Mouse (Mus musculus): ENCODE data around the gene Wnk2. TPM values are rescaled to one million over a fixed set of nuclear protein-coding genes. Genes with fewer than 3 reads are reported as not detected.
A peak's percentile ranks its signal among the peaks of the same experiment; 100 is the strongest.

Wnk2 gene
- polyA plus RNA-seq, 1 experiment from 2014 or later: 19.0 TPM

DNA sequence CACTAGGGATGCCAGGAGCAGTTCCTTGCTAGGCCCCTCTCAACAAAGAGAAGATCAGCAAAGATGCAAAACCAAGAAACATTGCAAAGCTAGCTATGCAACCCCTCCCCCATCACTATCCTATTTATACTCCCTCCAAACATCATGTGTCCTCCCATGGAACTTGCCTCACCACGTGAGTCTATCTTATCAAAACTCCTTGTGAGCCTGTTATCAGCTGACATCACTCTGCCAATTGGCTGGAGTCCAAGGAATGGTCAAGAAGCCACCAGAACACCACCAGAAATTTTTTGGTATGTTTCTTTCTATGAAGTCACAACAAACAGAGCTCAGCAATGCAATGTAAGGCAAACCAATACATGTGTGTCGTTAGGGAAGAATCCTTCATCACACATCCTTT is 116.8 kb downstream of the Wnk2 start:
- H3K9me3 ChIP-seq (replicated peaks): no peaks in the 10 kb centered on the region
- WGBS: 85% methylated on average over 2 of the region's 2 CpGs
- H3K4me3 ChIP-seq (replicated peaks): no peak overlapping the region
- no peak overlapping the region for H3K4me2 ChIP-seq
- H3K27me3 ChIP-seq (replicated peaks): no peaks in the 10 kb centered on the region
- H3K27ac ChIP-seq (replicated peaks): no peak overlapping the region
- H3K4me1 ChIP-seq: no peaks in the 10 kb centered on the region
- H3K36me3 ChIP-seq: peaks cover 10% of the 10 kb centered on the region
- ATAC-seq (ENCODE audit: low FRiP score): no peak
- H3K9ac ChIP-seq (replicated peaks): no peak overlapping the region

DNA sequence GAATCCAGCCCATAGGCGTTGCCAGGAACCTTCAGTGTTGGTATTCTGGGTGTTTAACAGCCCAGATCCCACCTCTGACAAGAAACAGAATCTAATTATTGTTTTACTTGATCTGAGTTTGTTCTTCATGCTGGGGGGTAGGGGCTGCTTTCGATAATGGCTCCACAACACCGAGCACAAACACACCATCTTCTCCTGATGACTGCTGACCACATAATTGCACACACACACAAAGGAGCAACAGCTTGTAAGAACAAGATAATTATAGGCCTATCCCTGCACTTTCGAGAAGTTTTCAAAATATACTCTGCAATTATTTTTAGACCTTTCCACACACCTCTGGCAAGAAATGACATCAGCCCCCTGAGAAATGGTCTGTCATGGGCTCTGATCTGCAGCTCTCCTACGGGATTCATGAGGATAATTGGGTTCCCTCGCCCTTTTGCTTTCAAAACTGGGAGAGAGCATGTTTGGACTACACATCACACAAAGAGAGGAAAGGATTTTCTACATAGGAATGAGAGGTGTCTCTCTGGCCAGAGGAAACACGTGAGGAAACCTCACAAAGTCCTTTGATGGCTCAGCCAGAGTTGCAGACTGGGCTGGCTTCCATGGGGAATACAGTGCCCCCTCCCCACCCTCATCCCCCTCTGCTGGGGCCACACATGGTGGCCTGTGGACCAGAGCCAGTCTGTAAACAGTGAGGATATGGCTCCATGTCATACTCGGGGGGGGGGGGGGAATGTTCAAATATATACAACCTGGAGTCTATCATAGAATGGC is 118.9 kb downstream of the Wnk2 start:
- no peaks in the 10 kb centered on the region for H3K27me3 ChIP-seq (replicated peaks)
- H3K36me3 ChIP-seq: no peaks in the 10 kb centered on the region
- no peak overlapping the region for H3K9ac ChIP-seq (replicated peaks)
- ATAC-seq (ENCODE audit: low FRiP score): no peak
- no peaks in the 10 kb centered on the region for H3K9me3 ChIP-seq (replicated peaks)
- 68% methylated on average over 8 of the region's 8 CpGs for WGBS
- H3K4me3 ChIP-seq (replicated peaks): no peak overlapping the region
- H3K4me2 ChIP-seq: no peak overlapping the region
- H3K27ac ChIP-seq (replicated peaks): no peak overlapping the region
- H3K4me1 ChIP-seq: 0 out of 2 replicates have a peak, but pooled peaks cover 4% of the 10 kb centered on the region

DNA sequence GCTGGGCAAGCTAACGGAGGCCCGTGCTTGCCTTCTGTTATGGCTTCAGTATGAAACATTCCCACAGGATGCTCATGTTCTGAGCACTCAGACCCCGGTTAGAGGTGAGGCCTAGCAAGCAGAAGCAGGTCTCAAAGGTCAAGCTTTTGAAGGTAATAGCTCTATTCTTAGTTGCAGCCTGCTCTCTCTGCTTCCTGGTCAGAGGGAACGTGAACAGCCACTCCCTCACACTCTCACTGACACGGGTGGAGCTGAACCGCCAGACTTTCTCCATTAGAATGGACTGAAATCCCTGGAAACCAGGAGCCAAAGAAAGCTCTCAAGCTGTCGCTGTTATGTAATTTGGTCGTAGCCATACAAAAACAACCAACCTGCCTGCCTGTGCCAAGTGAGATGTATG is 120.8 kb downstream of the Wnk2 start:
- Histone ChIP-seq H3K27me3 (replicated peaks) (no peaks in the 10 kb centered on the region), H3K9me3 (replicated peaks) (no peaks in the 10 kb centered on the region), H3K9ac (replicated peaks) (no peak overlapping the region), H3K4me3 (replicated peaks) (no peak overlapping the region), H3K4me2 (no peak overlapping the region), H3K27ac (replicated peaks) (no peak overlapping the region), H3K36me3 (no peaks in the 10 kb centered on the region), H3K4me1 (0 out of 2 replicates have a peak, but pooled peaks cover 4% of the 10 kb centered on the region)
- 85% methylated on average over 8 of the region's 8 CpGs for WGBS
- ATAC-seq (ENCODE audit: low FRiP score): no peak

DNA sequence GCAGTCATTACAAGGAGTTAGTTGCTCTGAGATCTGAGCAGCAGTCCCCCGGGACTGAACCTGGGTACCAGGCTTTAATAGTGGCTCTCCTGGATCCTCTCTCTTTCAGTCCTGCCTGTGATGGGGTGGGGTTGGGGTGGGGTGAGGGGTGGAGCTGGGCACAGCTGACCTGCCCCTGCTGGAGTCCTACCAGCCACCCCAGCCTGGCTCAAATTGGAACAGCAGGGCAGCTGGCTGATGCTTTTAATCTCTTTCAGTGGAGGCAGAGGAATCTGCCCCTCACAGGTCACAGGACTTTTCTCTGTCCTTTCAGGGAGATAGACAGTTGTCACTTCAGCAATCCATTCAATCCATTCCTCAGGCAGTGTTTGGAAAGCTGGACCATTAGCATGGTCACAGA is 122.3 kb downstream of the Wnk2 start:
- Histone ChIP-seq H3K4me3 (replicated peaks) (no peak overlapping the region), H3K9ac (replicated peaks) (no peak overlapping the region), H3K36me3 (no peaks in the 10 kb centered on the region), H3K27me3 (replicated peaks) (no peaks in the 10 kb centered on the region), H3K27ac (replicated peaks) (no peak overlapping the region), H3K4me1 (0 out of 2 replicates have a peak, but pooled peaks cover 4% of the 10 kb centered on the region), H3K4me2 (no peak overlapping the region), H3K9me3 (replicated peaks) (no peaks in the 10 kb centered on the region)
- whole genome bisulfite sequencing: 15% methylated on average over 1 of the region's 1 CpGs
- ATAC-seq (ENCODE audit: low FRiP score): no peak

DNA sequence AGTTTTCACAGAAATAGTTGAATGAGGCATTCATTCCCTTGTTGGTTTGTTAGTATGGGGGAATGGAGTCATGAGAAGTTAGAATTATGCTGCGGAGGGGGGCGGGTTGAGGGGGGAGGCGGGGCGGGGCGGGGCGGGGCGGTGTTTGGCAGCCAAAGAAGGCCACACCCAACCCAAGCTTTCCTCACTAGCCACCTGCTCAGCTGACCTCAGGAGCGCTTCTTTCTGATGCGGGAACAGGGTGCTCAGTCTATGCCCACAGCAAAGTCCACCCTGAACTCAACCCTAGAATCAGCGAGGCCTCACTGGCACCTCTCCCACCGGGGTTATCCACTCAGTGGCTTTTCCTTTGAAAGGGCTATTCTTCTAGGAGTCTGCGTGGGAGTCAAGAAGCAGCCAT is 123.1 kb downstream of the Wnk2 start:
- 13% methylated on average over 12 of the region's 12 CpGs for WGBS
- ATAC-seq (ENCODE audit: low FRiP score): no peak
- no peaks in the 10 kb centered on the region for H3K27me3 ChIP-seq (replicated peaks)
- H3K27ac ChIP-seq (replicated peaks): no peak overlapping the region
- no peak overlapping the region for H3K4me2 ChIP-seq
- H3K36me3 ChIP-seq: no peaks in the 10 kb centered on the region
- H3K4me3 ChIP-seq (replicated peaks): no peak overlapping the region
- H3K9me3 ChIP-seq (replicated peaks): no peaks in the 10 kb centered on the region
- H3K9ac ChIP-seq (replicated peaks): no peak overlapping the region
- 0 out of 2 replicates have a peak, but pooled peaks cover 4% of the 10 kb centered on the region for H3K4me1 ChIP-seq

DNA sequence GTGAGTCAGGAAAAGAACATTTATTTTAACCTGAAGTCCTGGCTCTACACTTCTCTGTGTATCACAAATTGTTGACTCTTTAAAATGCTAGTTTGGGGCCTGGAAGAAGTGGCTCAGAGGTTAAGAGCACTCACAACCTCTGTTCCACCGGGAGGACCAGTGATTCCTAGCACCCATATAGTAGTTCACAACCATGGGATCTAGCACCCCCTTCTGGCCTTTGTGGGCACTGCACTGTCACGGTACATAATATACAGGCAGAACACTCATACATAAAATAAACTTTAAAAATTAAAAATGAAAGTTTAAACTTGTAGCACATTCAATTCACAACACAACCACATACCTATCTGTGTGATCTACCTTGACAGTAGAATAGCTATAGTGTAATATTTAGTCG is 126.1 kb downstream of the Wnk2 start:
- WGBS: 59% methylated on average over 3 of the region's 3 CpGs
- H3K36me3 ChIP-seq: no peaks in the 10 kb centered on the region

DNA sequence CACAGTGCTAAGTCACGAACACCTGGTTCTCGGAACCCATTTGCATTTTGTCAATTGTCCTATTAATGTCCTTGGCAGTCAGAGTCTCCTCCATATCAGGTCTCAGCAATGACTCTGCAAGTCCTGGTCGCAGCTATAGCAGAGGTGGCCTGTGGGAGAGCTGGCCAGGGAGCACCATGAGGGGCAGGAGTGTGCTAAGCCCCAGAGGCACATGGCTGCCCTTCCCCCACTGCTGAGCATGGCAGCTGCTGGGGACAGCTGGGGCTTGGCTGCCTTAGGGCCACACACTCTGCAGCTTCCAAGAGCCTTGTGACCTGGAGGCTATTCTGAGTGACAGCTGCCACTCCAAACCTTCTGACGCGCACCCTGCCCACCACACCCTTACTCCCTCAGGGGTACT is 127.7 kb downstream of the Wnk2 start:
- H3K9ac ChIP-seq (replicated peaks): no peak overlapping the region
- H3K27me3 ChIP-seq (replicated peaks): no peaks in the 10 kb centered on the region
- no peak overlapping the region for H3K4me2 ChIP-seq
- no peaks in the 10 kb centered on the region for H3K9me3 ChIP-seq (replicated peaks)
- H3K36me3 ChIP-seq: no peaks in the 10 kb centered on the region
- H3K27ac ChIP-seq (replicated peaks): no peak overlapping the region
- peaks cover 18% of the 10 kb centered on the region for H3K4me1 ChIP-seq
- WGBS: 48% methylated on average over 5 of the region's 5 CpGs
- no peak overlapping the region for H3K4me3 ChIP-seq (replicated peaks)
- no peak for ATAC-seq (ENCODE audit: low FRiP score)

More for the DNA sequence above, 126.1 kb downstream of the Wnk2 start:
- H3K27ac ChIP-seq (replicated peaks): no peak overlapping the region
- no peak overlapping the region for H3K4me2 ChIP-seq
- no peak for ATAC-seq (ENCODE audit: low FRiP score)
- H3K9ac ChIP-seq (replicated peaks): no peak overlapping the region
- H3K4me1 ChIP-seq: 0 out of 2 replicates have a peak, but pooled peaks cover 4% of the 10 kb centered on the region
- no peaks in the 10 kb centered on the region for H3K9me3 ChIP-seq (replicated peaks)
- H3K27me3 ChIP-seq (replicated peaks): no peaks in the 10 kb centered on the region
- H3K4me3 ChIP-seq (replicated peaks): no peak overlapping the region

DNA sequence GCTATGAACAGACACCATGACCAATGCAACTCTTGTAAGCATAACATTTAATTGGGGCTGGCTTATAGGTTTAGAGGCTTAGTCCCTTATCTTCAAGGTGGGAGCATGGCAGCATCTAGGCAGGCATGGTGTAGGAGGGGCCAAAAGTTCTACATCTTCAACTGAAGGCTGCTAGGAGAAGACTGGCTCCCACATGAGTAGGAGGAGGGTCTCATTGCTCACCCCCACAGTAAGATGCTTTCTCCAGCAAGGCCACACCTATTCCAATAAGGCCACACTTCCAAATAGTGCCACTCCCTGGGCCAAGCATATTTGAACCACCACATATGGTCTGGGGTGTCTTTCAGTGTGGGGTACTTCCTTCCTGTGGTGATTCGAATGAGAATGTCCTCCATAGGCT is 130.4 kb downstream of the Wnk2 start:
- Histone ChIP-seq H3K9ac (replicated peaks) (no peak overlapping the region), H3K4me2 (no peak overlapping the region), H3K4me1 (peaks cover 19% of the 10 kb centered on the region), H3K27ac (replicated peaks) (no peak overlapping the region), H3K4me3 (replicated peaks) (no peak overlapping the region), H3K9me3 (replicated peaks) (no peaks in the 10 kb centered on the region), H3K27me3 (replicated peaks) (0 out of 2 replicates have a peak, but pooled peaks cover 3% of the 10 kb centered on the region), H3K36me3 (no peaks in the 10 kb centered on the region)
- WGBS: 97% methylated on average over 1 of the region's 1 CpGs
- ATAC-seq (ENCODE audit: low FRiP score): no peak

DNA sequence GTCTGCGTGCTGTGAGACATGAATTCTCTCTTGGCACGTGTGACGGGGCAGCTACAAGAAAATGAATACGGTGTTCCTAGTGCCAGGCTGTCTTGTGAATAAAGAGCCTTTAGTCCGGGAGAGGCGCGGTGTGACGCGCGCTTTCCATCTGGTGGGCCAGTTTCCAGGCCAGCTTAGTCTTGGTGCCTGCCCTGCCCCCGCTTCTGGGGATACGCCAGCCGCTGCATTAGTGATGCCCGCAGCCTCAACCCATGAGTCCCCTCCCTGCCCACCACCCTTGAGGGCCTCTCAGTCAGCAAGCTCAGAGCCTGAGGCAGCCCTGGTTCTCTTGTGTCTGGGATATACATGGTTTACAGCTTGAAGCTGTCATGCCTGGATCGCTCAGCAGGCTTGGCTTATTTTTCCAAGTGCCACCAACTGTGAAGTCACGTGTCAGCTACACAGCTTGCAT is 131.5 kb downstream of the Wnk2 start:
- under 1% methylated on average over 16 of the region's 16 CpGs for WGBS

DNA sequence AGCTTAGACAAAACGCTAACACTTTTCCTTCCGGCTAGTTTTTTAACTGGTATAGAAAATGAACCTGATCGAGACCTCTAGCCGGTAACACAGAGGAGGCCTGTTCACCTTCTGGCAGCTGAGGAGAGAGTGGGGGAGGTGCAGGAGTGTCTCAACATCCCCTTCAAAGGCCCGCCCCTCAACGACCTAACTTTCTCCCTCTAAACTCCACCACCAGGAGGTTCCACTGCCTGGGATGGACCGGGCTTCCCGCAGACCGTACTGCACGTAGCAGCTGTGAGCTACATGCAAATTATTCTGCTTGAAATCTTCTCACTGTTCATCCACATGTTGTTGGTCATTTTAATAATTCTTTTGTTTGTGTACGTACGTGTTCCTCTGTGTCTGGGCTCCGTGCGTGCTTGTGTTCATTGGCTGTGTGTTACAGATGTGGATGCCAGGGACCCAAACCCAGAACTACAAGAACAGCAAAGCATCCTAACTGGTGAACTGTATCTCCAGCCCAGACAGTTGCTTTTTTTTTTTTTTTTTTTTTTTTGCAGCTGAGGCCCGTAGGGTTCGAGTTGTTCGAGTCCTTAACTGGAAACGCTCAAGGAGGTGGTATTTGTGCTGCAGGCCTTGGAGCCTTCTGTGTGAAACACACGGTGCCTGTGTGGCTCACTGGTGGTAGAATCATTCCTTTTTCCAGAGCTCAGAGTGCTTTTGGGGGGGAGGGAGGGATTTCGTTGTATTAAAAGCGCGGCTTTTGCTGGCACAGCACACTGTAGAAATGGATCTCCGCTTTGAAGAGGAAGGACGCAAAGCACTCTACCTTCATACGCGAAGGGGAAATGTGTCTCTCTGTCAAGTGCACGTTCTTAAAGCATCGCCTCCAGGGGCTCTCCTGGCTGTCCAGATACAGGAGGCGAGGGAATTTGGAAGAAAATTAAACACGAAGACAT is 132.2 kb downstream of the Wnk2 start:
- Histone ChIP-seq H3K4me1 (peaks cover 19% of the 10 kb centered on the region), H3K9ac (replicated peaks) (peak overlapping the region; percentile 30; the same call in 1 of the 2 replicates), H3K9me3 (replicated peaks) (no peaks in the 10 kb centered on the region), H3K36me3 (no peaks in the 10 kb centered on the region), H3K4me3 (replicated peaks) (peak overlapping the region; percentile 23; the same call in 1 of the 2 replicates), H3K4me2 (peak overlapping the region; percentile 59), H3K27me3 (replicated peaks) (0 out of 2 replicates have a peak, but pooled peaks cover 3% of the 10 kb centered on the region), H3K27ac (replicated peaks) (peak overlapping the region; percentile 89)
- ATAC-seq (ENCODE audit: low FRiP score): peak; percentile 67
- WGBS: 5% methylated on average over 30 of the region's 30 CpGs

More for the DNA sequence above, 131.5 kb downstream of the Wnk2 start:
- peak; percentile 89 for ATAC-seq (ENCODE audit: low FRiP score)
- H3K9ac ChIP-seq (replicated peaks): peak overlapping the region; percentile 30; the same call in 1 of the 2 replicates
- H3K27ac ChIP-seq (replicated peaks): peak overlapping the region; percentile 89
- peak overlapping the region; percentile 23; the same call in 1 of the 2 replicates for H3K4me3 ChIP-seq (replicated peaks)
- H3K27me3 ChIP-seq (replicated peaks): 0 out of 2 replicates have a peak, but pooled peaks cover 3% of the 10 kb centered on the region
- H3K4me2 ChIP-seq: peak overlapping the region; percentile 59
- H3K36me3 ChIP-seq: no peaks in the 10 kb centered on the region
- H3K9me3 ChIP-seq (replicated peaks): no peaks in the 10 kb centered on the region
- peaks cover 19% of the 10 kb centered on the region for H3K4me1 ChIP-seq

DNA sequence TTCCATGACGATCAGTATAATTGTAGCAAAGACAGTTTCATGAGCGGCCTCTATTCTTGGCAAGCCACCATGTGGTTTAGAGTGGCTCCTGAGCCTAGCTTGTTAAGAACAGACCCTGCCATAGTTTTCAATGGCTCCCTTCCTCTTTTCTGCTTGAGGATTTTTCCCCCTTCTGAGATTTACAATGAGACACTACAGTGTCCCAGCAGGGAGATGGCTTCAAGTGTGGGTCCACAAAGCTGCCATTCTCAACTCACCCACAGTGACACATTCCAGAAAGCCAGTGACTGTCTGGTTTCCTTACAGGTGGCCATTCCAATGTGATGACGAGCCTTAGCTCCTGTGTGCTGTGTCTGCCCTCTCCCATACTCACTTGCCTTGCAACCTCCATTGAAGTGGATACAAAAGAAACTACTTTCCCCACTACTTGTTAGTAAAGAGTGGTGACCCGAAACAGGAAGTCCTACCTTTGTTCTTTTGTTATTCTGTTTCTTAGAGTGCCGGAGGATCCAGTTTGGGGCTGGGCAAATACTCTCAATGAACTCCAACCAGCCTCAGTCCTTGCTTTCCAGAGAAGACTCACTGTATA is 134.5 kb downstream of the Wnk2 start:
- H3K4me2 ChIP-seq: no peak overlapping the region
- 25% methylated on average over 5 of the region's 5 CpGs for whole genome bisulfite sequencing
- H3K27ac ChIP-seq (replicated peaks): no peak overlapping the region
- no peaks in the 10 kb centered on the region for H3K36me3 ChIP-seq
- no peak overlapping the region for H3K9ac ChIP-seq (replicated peaks)
- ATAC-seq (ENCODE audit: low FRiP score): no peak
- 0 out of 2 replicates have a peak, but pooled peaks cover 3% of the 10 kb centered on the region for H3K27me3 ChIP-seq (replicated peaks)
- H3K4me3 ChIP-seq (replicated peaks): no peak overlapping the region
- H3K9me3 ChIP-seq (replicated peaks): no peaks in the 10 kb centered on the region
- peaks cover 19% of the 10 kb centered on the region for H3K4me1 ChIP-seq
